Mouse (Mus musculus) layer of hippocampus, postnatal 14 days (tissue): Measurements from ENCODE around the gene Yme1l1. TPM values are rescaled to one million over a fixed set of nuclear protein-coding genes. Genes with fewer than 3 reads are reported as not detected.

Source experiments
- DNase-seq, 2 experiments: peaks; one replicate each; pipeline ENCODE4 v3.0.0; 2021 to 2022; ENCODE audit warnings: low spot score in 2 of 2, mixed read lengths in 1 of 2
- long read RNA-seq, 2 experiments: library from polyadenylated mRNA; stranded (forward); transcript quantifications; one replicate each; pipeline ENCODE4 v2.0.0; 2021
- total RNA-seq, 2 experiments: library from RNA; stranded (reverse); gene quantifications; 2 replicates each; pipeline ENCODE4 v1.2.3; 2021

Yme1l1 gene
- 10 to 100 TPM; 80.5 to 88.4 TPM for total RNA-seq
- long read RNA-seq, experiment 1, full-length matches to known transcripts: 42 of 52 reads
- long read RNA-seq, experiment 1, partial matches to known transcripts: 4 of 52 reads
- long read RNA-seq, experiment 1, other reads (novel, unspliced or antisense): 6 of 52 reads
- long read RNA-seq, experiment 2, full-length matches to known transcripts: 60 of 71 reads
- long read RNA-seq, experiment 2, partial matches to known transcripts: 6 of 71 reads
- long read RNA-seq, experiment 2, other reads (novel, unspliced or antisense): 5 of 71 reads

DNA sequence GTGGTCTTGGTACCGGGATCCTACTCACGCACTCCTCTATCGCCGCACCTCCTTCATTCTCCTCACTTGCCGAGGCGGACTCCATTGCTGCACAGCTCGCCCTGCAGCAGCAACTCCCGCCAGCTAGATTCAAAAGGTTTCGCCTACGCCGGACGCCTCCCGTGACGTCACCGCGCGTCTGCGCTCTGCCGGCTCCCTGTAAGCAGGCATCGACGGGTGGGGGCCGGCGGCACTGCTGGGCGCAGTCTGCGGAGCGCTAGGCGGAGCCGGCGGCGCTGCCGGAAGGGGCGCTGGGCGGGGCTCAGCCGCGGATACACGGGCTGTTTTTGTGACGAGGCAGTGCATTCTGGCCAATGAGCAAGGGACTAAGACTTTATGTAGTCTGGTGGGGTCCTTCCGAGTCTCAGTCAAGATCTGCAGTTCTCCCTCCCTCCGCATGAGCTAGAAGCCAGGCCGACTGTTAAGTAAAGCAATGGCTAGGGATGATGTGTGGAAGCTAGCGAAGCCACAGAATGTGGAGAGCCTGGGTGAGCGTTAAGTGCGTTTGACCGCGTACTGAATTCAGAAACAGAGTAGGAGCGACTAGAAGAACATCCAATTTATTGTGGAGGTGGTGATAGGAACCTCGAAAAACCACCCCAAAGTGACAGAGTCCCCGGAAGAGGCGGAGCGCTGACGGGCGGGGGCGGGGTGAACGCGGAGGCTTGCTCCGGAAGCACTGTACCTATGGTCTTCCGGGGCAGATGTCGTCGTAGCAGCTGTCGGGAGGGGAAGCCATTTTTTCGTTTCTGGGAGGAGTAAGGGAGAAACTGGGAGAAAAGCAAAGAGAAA is at the start of gene Yme1l1, which contains the start of gene Mastl:
Gene Yme1l1, plus strand, starts transcription at position 593 of the 831 bp plus-strand sequence.
Gene Mastl, minus strand, starts transcription at position 248 of the 831 bp plus-strand sequence.
- DNase-seq: peak; percentile 96 to 98

GRCm38 (mm10) chr2:23119573-23119972 is 36.6 kb upstream of the Yme1l1 start:
- DNase-seq: no peak

DNA sequence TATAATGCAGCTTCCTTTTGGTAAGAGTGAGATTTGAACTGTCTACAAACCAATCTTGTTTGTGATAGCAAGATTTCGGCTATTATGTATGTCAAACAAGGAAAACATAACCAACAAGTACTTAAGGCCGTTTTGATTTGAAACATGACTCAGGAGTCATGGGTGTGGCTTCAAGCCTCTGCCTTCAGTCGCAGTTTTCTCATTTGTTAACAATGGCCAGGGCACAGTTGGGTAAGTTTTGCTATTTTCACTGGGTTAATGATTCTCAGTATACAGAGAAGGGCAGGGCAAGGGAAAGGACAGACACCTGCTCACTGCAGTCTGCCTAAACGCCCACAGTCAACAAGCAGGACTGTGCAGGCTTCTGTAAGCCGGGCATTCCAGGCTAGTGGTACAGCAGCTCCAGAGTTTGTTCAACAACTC is 959 bp upstream of the Yme1l1 start:
- DNase-seq: no peak

- DNase-seq: no peak
Observed at GRCm38 (mm10) chr2:23156608-23157081, 476 bp downstream of the Yme1l1 start.

- no peak for DNase-seq
Observed at GRCm38 (mm10) chr2:23172305-23172704, 16.1 kb downstream of the Yme1l1 start.

DNA sequence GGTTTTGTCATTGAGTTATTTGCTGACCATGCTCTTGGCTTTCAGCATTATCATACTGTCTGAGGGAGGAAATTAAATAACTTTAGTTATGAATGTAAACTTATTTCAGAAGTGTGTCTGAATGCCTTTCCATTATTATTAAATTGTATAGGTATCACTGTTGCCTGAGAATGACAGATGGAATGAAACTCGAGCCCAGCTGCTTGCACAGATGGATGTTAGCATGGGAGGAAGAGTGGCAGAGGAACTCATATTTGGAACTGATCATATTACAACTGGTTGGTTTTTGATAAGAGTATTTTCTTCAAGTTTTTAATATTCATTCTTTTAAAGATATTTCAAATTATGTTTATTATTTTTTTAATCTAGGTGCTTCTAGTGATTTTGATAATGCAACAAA is 38.2 kb downstream of the Yme1l1 start:
- DNase-seq: peak in 1 of 2 experiments; percentile 42

- DNase-seq: no peak
Observed at GRCm38 (mm10) chr2:23201034-23201433, 44.9 kb downstream of the Yme1l1 start.

- DNase-seq: no peak
Observed at GRCm38 (mm10) chr2:23202900-23203670, 46.9 kb downstream of the Yme1l1 start.

GRCm38 (mm10) chr2:23207070-23207526 is 50.9 kb downstream of the Yme1l1 start, which contains the start of gene 4931423N10Rik:
4931423N10Rik (plus strand) TSS chr2:23207476.
- no peak for DNase-seq

- DNase-seq: no peak
Observed at GRCm38 (mm10) chr2:23213661-23214060, 57.5 kb downstream of the Yme1l1 start.

- no peak for DNase-seq
Observed at GRCm38 (mm10) chr2:23225199-23225598, 69.0 kb downstream of the Yme1l1 start.

- no peak for DNase-seq
Observed at GRCm38 (mm10) chr2:23228463-23228862, 72.3 kb downstream of the Yme1l1 start.

DNA sequence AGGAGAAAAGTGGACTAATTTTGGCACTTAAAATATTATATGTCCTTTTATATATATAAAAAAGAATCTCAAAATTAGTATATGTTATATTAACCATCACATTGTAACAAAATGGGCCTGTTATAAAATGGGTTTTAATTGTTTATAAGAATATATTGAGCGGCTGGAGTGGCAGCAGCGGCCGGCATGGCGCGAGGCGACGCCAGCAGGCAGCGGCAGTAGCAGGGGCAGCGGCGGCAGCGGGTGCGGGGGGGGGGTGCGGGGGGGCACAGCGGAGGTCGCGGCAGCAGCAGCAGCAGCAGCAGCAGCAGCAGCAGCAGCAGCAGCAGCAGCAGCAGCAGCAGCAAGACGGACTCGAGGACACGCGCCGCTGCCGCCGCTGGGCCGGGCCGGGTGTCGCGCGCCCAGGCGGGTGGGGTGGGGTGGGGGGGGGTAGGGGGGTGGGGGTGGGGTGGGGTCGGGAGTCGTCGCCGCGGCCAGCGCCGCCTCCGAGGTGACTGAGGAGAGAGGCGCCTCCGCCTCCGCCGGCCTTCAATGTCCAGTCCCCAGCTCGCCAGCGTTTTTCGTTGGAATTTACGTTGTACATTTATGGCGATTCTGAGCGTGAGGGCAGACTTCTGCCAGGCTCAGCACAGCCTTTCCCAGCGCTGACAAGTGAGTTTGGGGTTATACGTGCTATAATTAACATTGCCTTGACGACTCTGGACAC is 78.0 kb downstream of the Yme1l1 start:
- DNase-seq: no peak

Other genes with a start within 250 kb of the Yme1l1 start
- 100 to 1,000 TPM; 213 to 215 TPM for gene Abi1, start 116.1 kb upstream of the Yme1l1 start, total RNA-seq
- 10 to 100 TPM; 74.3 to 81.1 TPM for gene Acbd5, start 88.2 kb upstream of the Yme1l1 start, total RNA-seq
- 1 to 10 TPM; 1.3 to 1.7 TPM for gene Mastl, start 345 bp upstream of the Yme1l1 start, total RNA-seq
- gene 4931423N10Rik, start 51.1 kb downstream of the Yme1l1 start, total RNA-seq: under 1 TPM in 1 of 2 experiments, not detected in 1; 0.23 TPM
- gene Nxph2, start 164.9 kb downstream of the Yme1l1 start, total RNA-seq: 1 to 10 TPM; 2.3 TPM